Mouse (Mus musculus) embryonic facial prominence, embryonic 15.5 days (tissue): ENCODE measurements around the gene Abcb8. TPM values are rescaled to one million over a fixed set of nuclear protein-coding genes. Genes with fewer than 3 reads are reported as not detected.
"Not testable (repeated sequence)": the region's sequence is repeated elsewhere in the genome, so short reads cannot be mapped to it uniquely, and the experiment has no call there.

ENCODE experiments used
- ATAC-seq: fragments of 200-750 bp; cut with Nextera tagmentation; 2 replicates; pipeline ENCODE4 v1.8.0; 2017; ENCODE audit warnings: low read depth, moderate TSS enrichment; ENCODE audit not compliant: insufficient number of reproducible peaks, low FRiP score, low TSS enrichment
- H3K27ac ChIP-seq: fragments of 300-500 bp; sonication (generic); replicated peaks from 2 replicates; pipeline ENCODE4 v1.5.1; 2015; ENCODE audit warnings: mild to moderate bottlenecking, inconsistent platforms
- H3K27me3 ChIP-seq: fragments of 300-500 bp; sonication (generic); 2 replicates; pipeline ENCODE4 v1.6.1; 2015; ENCODE audit warnings: inconsistent platforms
- H3K36me3 ChIP-seq: fragments of 300-500 bp; sonication (generic); 2 replicates; pipeline ENCODE4 v1.6.1; 2015; ENCODE audit warnings: mild to moderate bottlenecking, inconsistent platforms
- H3K4me1 ChIP-seq: fragments of 300-500 bp; sonication (generic); 2 replicates; pipeline ENCODE4 v1.6.1; 2015; ENCODE audit warnings: inconsistent platforms
- H3K4me2 ChIP-seq: fragments of 300-500 bp; sonication (generic); replicated peaks from 2 replicates; pipeline ENCODE4 v1.6.1; 2015; ENCODE audit warnings: mild to moderate bottlenecking, inconsistent platforms
- H3K4me3 ChIP-seq: fragments of 300-500 bp; sonication (generic); replicated peaks from 2 replicates; pipeline ENCODE4 v1.5.1; 2015; ENCODE audit warnings: mild to moderate bottlenecking, inconsistent platforms
- H3K9ac ChIP-seq: fragments of 300-500 bp; sonication (generic); 2 replicates; pipeline ENCODE4 v1.6.1; 2015; ENCODE audit warnings: inconsistent platforms
- H3K9me3 ChIP-seq: fragments of 300-500 bp; sonication (generic); replicated peaks from 2 replicates; pipeline ENCODE4 v1.6.1; 2016; ENCODE audit warnings: inconsistent platforms
- WGBS: fragments of 180-500 bp; shearing (Covaris S2); methylation state at CpG from one replicate; pipeline ENCODE4 v1.1.7; 2015; 5-methylcytosine and 5-hydroxymethylcytosine counted together
- polyA plus RNA-seq: library from polyadenylated mRNA; unstranded; fragments of >200 nt; fragmentation: Nextera tagmentation; extraction: Ambion mirVana; gene quantifications from 2 replicates; pipeline ENCODE4 v1.2.1, GENCODE M21; 2015

The Abcb8 gene
- polyA plus RNA-seq, 1 experiment from 2014 or later: 47.0 TPM

GRCm38 (mm10) chr5:24396254-24396653 lies 2.8 kb downstream of the Abcb8 start:
- 85% methylated on average over 6 of the region's 6 CpGs for WGBS

GRCm38 (mm10) chr5:24399686-24400085 lies 6.2 kb downstream of the Abcb8 start:
- no peak overlapping the region for H3K9ac ChIP-seq
- H3K9me3 ChIP-seq: no peaks in the 10 kb centered on the region
- peaks cover 42% of the 10 kb centered on the region for H3K36me3 ChIP-seq
- 80% methylated on average over 10 of the region's 10 CpGs for WGBS
- H3K27ac ChIP-seq: no peak overlapping the region
- no peak for ATAC-seq
- H3K27me3 ChIP-seq: no peaks in the 10 kb centered on the region
- H3K4me1 ChIP-seq: peaks cover 5% of the 10 kb centered on the region
- no peak overlapping the region for H3K4me2 ChIP-seq
- no peak overlapping the region for H3K4me3 ChIP-seq

More at GRCm38 (mm10) chr5:24396254-24396653, 2.8 kb downstream of the Abcb8 start:
- H3K4me2 ChIP-seq, H3K27me3 ChIP-seq, ATAC-seq, H3K9me3 ChIP-seq, H3K9ac ChIP-seq, H3K4me3 ChIP-seq, H3K27ac ChIP-seq: not testable (repeated sequence)
- Histone ChIP-seq H3K36me3 (peaks cover 11% of the 10 kb centered on the region; the same call in 1 of the 2 replicates), H3K4me1 (peaks cover 12% of the 10 kb centered on the region)

- Histone ChIP-seq H3K27me3 (no peaks in the 10 kb centered on the region), H3K4me1 (no peaks in the 10 kb centered on the region), H3K4me2 (no peak overlapping the region), H3K9me3 (no peaks in the 10 kb centered on the region), H3K36me3 (peaks cover 44% of the 10 kb centered on the region), H3K4me3 (no peak overlapping the region), H3K9ac (no peak overlapping the region), H3K27ac (no peak overlapping the region)
- ATAC-seq: peak; percentile 32; the same call in 1 of the 2 replicates
- 91% methylated on average over 11 of the region's 11 CpGs for WGBS
Observed at GRCm38 (mm10) chr5:24400362-24400761, 6.9 kb downstream of the Abcb8 start.

- H3K4me2 ChIP-seq: no peak overlapping the region
- no peaks in the 10 kb centered on the region for H3K9me3 ChIP-seq
- H3K9ac ChIP-seq: no peak overlapping the region
- H3K27me3 ChIP-seq: no peaks in the 10 kb centered on the region
- peaks cover 48% of the 10 kb centered on the region for H3K36me3 ChIP-seq
- H3K4me3 ChIP-seq: no peak overlapping the region
- 90% methylated on average over 5 of the region's 5 CpGs for WGBS
- no peak overlapping the region for H3K27ac ChIP-seq
- no peak for ATAC-seq
- no peaks in the 10 kb centered on the region for H3K4me1 ChIP-seq
Observed at GRCm38 (mm10) chr5:24400911-24401605, 7.6 kb downstream of the Abcb8 start.

GRCm38 (mm10) chr5:24401969-24402368 lies 8.5 kb downstream of the Abcb8 start:
- no peaks in the 10 kb centered on the region for H3K4me1 ChIP-seq
- no peak overlapping the region for H3K4me2 ChIP-seq
- no peak overlapping the region for H3K27ac ChIP-seq
- H3K9me3 ChIP-seq: no peaks in the 10 kb centered on the region
- no peaks in the 10 kb centered on the region for H3K27me3 ChIP-seq
- 83% methylated on average over 9 of the region's 9 CpGs for WGBS
- H3K9ac ChIP-seq: no peak overlapping the region
- no peak overlapping the region for H3K4me3 ChIP-seq
- peaks cover 56% of the 10 kb centered on the region for H3K36me3 ChIP-seq
- no peak for ATAC-seq

GRCm38 (mm10) chr5:24404594-24405360 lies 11.3 kb downstream of the Abcb8 start:
- no peak for ATAC-seq
- Histone ChIP-seq H3K9me3 (no peaks in the 10 kb centered on the region), H3K27me3 (no peaks in the 10 kb centered on the region), H3K4me3 (no peak overlapping the region), H3K36me3 (peaks cover 67% of the 10 kb centered on the region), H3K27ac (no peak overlapping the region), H3K4me1 (no peaks in the 10 kb centered on the region), H3K9ac (no peak overlapping the region), H3K4me2 (no peak overlapping the region)
- WGBS: 72% methylated on average over 6 of the region's 6 CpGs

GRCm38 (mm10) chr5:24405389-24405876 lies 12.0 kb downstream of the Abcb8 start:
- peaks cover 65% of the 10 kb centered on the region for H3K36me3 ChIP-seq
- H3K27me3 ChIP-seq: no peaks in the 10 kb centered on the region
- no peak overlapping the region for H3K9ac ChIP-seq
- H3K4me2 ChIP-seq: no peak overlapping the region
- 75% methylated on average over 3 of the region's 3 CpGs for WGBS
- no peak overlapping the region for H3K4me3 ChIP-seq
- H3K9me3 ChIP-seq: no peaks in the 10 kb centered on the region
- no peak overlapping the region for H3K27ac ChIP-seq
- ATAC-seq: no peak
- H3K4me1 ChIP-seq: no peaks in the 10 kb centered on the region

GRCm38 (mm10) chr5:24408651-24409050 lies 15.2 kb downstream of the Abcb8 start:
- Histone ChIP-seq H3K4me1 (peaks cover 12% of the 10 kb centered on the region), H3K27ac (no peak overlapping the region), H3K27me3 (no peaks in the 10 kb centered on the region), H3K4me3 (no peak overlapping the region), H3K9ac (no peak overlapping the region), H3K9me3 (no peaks in the 10 kb centered on the region), H3K36me3 (peaks cover 34% of the 10 kb centered on the region), H3K4me2 (no peak overlapping the region)
- 92% methylated on average over 13 of the region's 13 CpGs for whole genome bisulfite sequencing
- no peak for ATAC-seq

GRCm38 (mm10) chr5:24409466-24409865 lies 16.0 kb downstream of the Abcb8 start:
- Histone ChIP-seq H3K4me1 (peaks cover 16% of the 10 kb centered on the region), H3K27ac (no peak overlapping the region), H3K27me3 (no peaks in the 10 kb centered on the region), H3K4me3 (no peak overlapping the region), H3K4me2 (no peak overlapping the region), H3K36me3 (peaks cover 28% of the 10 kb centered on the region), H3K9ac (no peak overlapping the region), H3K9me3 (no peaks in the 10 kb centered on the region)
- 82% methylated on average over 2 of the region's 2 CpGs for WGBS
- ATAC-seq: no peak

GRCm38 (mm10) chr5:24412063-24412462 lies 18.6 kb downstream of the Abcb8 start:
- Histone ChIP-seq H3K4me3 (no peak overlapping the region), H3K36me3 (peaks cover 10% of the 10 kb centered on the region; the same call in 1 of the 2 replicates), H3K4me1 (peaks cover 28% of the 10 kb centered on the region), H3K9me3 (no peaks in the 10 kb centered on the region), H3K27ac (no peak overlapping the region), H3K9ac (no peak overlapping the region), H3K4me2 (no peak overlapping the region), H3K27me3 (no peaks in the 10 kb centered on the region)
- 81% methylated on average over 2 of the region's 2 CpGs for WGBS
- ATAC-seq: no peak

GRCm38 (mm10) chr5:24413042-24413693 lies 19.7 kb downstream of the Abcb8 start, which contains the start of gene Asic3:
Gene Asic3, plus strand, starts transcription at chr5:24413392.
- no peak within 1 kb of the TSS for H3K9ac ChIP-seq
- WGBS: 18% methylated on average over 11 of the region's 11 CpGs
- no peak within 1 kb of the TSS for H3K27ac ChIP-seq
- H3K4me3 ChIP-seq: no peak within 1 kb of the TSS
- no peak for ATAC-seq
- no peaks in the 10 kb centered on the region for H3K9me3 ChIP-seq
- H3K4me2 ChIP-seq: no peak within 1 kb of the TSS
- H3K4me1 ChIP-seq: peaks cover 28% of the 10 kb centered on the region
- H3K27me3 ChIP-seq: no peaks in the 10 kb centered on the region
- 0 out of 2 replicates have a peak, but pooled peaks cover 3% of the 10 kb centered on the region for H3K36me3 ChIP-seq
